Mouse (Mus musculus) testis, adult 2 months (tissue): ENCODE data around the gene Timp2.

ENCODE experiments used
- CTCF ChIP-seq: fragments of 200-500 bp; IDR thresholded peaks from 2 replicates; pipeline ENCODE4 v1.5.1; 2012; ENCODE audit warnings: low read depth, mild to moderate bottlenecking, inconsistent platforms, low read length, moderate library complexity; ENCODE audit not compliant: control insufficient read depth, insufficient read depth, insufficient replicate concordance
- POLR2A ChIP-seq: fragments of 200-500 bp; IDR thresholded peaks from 2 replicates; pipeline ENCODE4 v1.6.1; 2012; ENCODE audit warnings: low read depth, mild to moderate bottlenecking, inconsistent platforms, low read length, moderate library complexity; ENCODE audit not compliant: control insufficient read depth

- TF ChIP-seq POLR2A, result no peak
- no peak for TF ChIP-seq CTCF
Measured at GRCm38 (mm10) chr11:118321500-118321899, 34.0 kb downstream of the Timp2 start.
